Mouse (Mus musculus) bone marrow macrophage, adult 2 months (primary cell): ENCODE data around the gene Lamb1. TPM values are rescaled to one million over a fixed set of nuclear protein-coding genes. Genes with fewer than 3 reads are reported as not detected.

Experiments used
- H3K27ac ChIP-seq: 2 replicates; pipeline ENCODE4 v1.5.1; 2012; ENCODE audit warnings: low read depth, low read length; ENCODE audit not compliant: insufficient read depth
- H3K4me1 ChIP-seq: 2 replicates; pipeline ENCODE4 v1.6.1; 2012; ENCODE audit warnings: low read length; ENCODE audit not compliant: control insufficient read depth, insufficient read depth
- H3K4me3 ChIP-seq: 2 replicates; pipeline ENCODE4 v1.5.1; 2012; ENCODE audit warnings: mild to moderate bottlenecking, low read length, moderate library complexity; ENCODE audit not compliant: insufficient read depth
- CTCF ChIP-seq: IDR thresholded peaks from 2 replicates; pipeline ENCODE4 v1.5.1; 2012; ENCODE audit warnings: low read depth, mild to moderate bottlenecking, low read length, moderate library complexity
- POLR2A ChIP-seq: IDR thresholded peaks from 2 replicates; pipeline ENCODE4 v1.6.1; 2012; ENCODE audit warnings: mild to moderate bottlenecking, low read depth, low read length, borderline replicate concordance
- polyA plus RNA-seq: library from polyadenylated mRNA; stranded (reverse); fragments of >200 nt; gene quantifications from 2 replicates; pipeline ENCODE4 v1.2.4, GENCODE M21; 2012; ENCODE audit not compliant: missing spikeins, insufficient read depth, insufficient read length

Lamb1 gene
- 1.1 and 1.9 TPM in 2 replicates for polyA plus RNA-seq

GRCm38 (mm10) chr12:31265005-31265721, at the start of gene Lamb1:
Gene Lamb1, plus strand, starts transcription at chr12:31265234.
- no peak within 1 kb of the TSS for H3K4me3 ChIP-seq
- H3K27ac ChIP-seq: no peak within 1 kb of the TSS
- TF ChIP-seq CTCF (no peak), POLR2A (no peak)
- no peaks in the 10 kb centered on the region for H3K4me1 ChIP-seq

- no peak overlapping the region for H3K4me3 ChIP-seq
- no peaks in the 10 kb centered on the region for H3K4me1 ChIP-seq
- no peak overlapping the region for H3K27ac ChIP-seq
- TF ChIP-seq CTCF: no peak
- no peak for TF ChIP-seq POLR2A
Measured at GRCm38 (mm10) chr12:31217232-31217631, 47.8 kb upstream of the Lamb1 start.

- no peaks in the 10 kb centered on the region for H3K4me1 ChIP-seq
- H3K4me3 ChIP-seq: no peak overlapping the region
- H3K27ac ChIP-seq: no peak overlapping the region
- TF ChIP-seq CTCF: no peak
- TF ChIP-seq POLR2A: no peak
Measured at GRCm38 (mm10) chr12:31218774-31219173, 46.3 kb upstream of the Lamb1 start.

- H3K4me3 ChIP-seq: no peak overlapping the region
- no peak overlapping the region for H3K27ac ChIP-seq
- H3K4me1 ChIP-seq: no peaks in the 10 kb centered on the region
- TF ChIP-seq POLR2A (no peak), CTCF (no peak)
Measured at GRCm38 (mm10) chr12:31221522-31221921, 43.5 kb upstream of the Lamb1 start.

- H3K27ac ChIP-seq: no peak overlapping the region
- no peaks in the 10 kb centered on the region for H3K4me1 ChIP-seq
- TF ChIP-seq CTCF: no peak
- no peak for TF ChIP-seq POLR2A
- no peak overlapping the region for H3K4me3 ChIP-seq
Measured at GRCm38 (mm10) chr12:31222282-31222681, 42.8 kb upstream of the Lamb1 start.

GRCm38 (mm10) chr12:31222741-31223140, 42.3 kb upstream of the Lamb1 start:
- Histone ChIP-seq H3K4me1 (no peaks in the 10 kb centered on the region), H3K4me3 (no peak overlapping the region), H3K27ac (no peak overlapping the region)
- TF ChIP-seq CTCF: no peak
- TF ChIP-seq POLR2A: no peak

GRCm38 (mm10) chr12:31225451-31225850, 39.6 kb upstream of the Lamb1 start:
- Histone ChIP-seq H3K4me3 (no peak overlapping the region), H3K4me1 (no peaks in the 10 kb centered on the region), H3K27ac (no peak overlapping the region)
- TF ChIP-seq POLR2A: no peak
- no peak for TF ChIP-seq CTCF

- no peak for TF ChIP-seq POLR2A
- no peak for TF ChIP-seq CTCF
Measured at GRCm38 (mm10) chr12:31227167-31227566, 37.9 kb upstream of the Lamb1 start.

GRCm38 (mm10) chr12:31228878-31229277, 36.2 kb upstream of the Lamb1 start:
- H3K27ac ChIP-seq: no peak overlapping the region
- no peaks in the 10 kb centered on the region for H3K4me1 ChIP-seq
- H3K4me3 ChIP-seq: no peak overlapping the region
- TF ChIP-seq POLR2A (no peak), CTCF (no peak)

More at GRCm38 (mm10) chr12:31227167-31227566, 37.9 kb upstream of the Lamb1 start:
- H3K27ac ChIP-seq: no peak overlapping the region
- H3K4me1 ChIP-seq: no peaks in the 10 kb centered on the region
- H3K4me3 ChIP-seq: no peak overlapping the region

GRCm38 (mm10) chr12:31232635-31233034, 32.4 kb upstream of the Lamb1 start:
- no peaks in the 10 kb centered on the region for H3K4me1 ChIP-seq
- TF ChIP-seq CTCF: no peak
- no peak for TF ChIP-seq POLR2A
- H3K4me3 ChIP-seq: no peak overlapping the region
- H3K27ac ChIP-seq: no peak overlapping the region

GRCm38 (mm10) chr12:31235018-31235417, 30.0 kb upstream of the Lamb1 start:
- H3K4me3 ChIP-seq: no peak overlapping the region
- TF ChIP-seq CTCF: no peak
- TF ChIP-seq POLR2A: no peak
- no peaks in the 10 kb centered on the region for H3K4me1 ChIP-seq
- H3K27ac ChIP-seq: no peak overlapping the region
